ENCODE assay signal across 8 mouse cellular contexts in the genomic region with DNA sequence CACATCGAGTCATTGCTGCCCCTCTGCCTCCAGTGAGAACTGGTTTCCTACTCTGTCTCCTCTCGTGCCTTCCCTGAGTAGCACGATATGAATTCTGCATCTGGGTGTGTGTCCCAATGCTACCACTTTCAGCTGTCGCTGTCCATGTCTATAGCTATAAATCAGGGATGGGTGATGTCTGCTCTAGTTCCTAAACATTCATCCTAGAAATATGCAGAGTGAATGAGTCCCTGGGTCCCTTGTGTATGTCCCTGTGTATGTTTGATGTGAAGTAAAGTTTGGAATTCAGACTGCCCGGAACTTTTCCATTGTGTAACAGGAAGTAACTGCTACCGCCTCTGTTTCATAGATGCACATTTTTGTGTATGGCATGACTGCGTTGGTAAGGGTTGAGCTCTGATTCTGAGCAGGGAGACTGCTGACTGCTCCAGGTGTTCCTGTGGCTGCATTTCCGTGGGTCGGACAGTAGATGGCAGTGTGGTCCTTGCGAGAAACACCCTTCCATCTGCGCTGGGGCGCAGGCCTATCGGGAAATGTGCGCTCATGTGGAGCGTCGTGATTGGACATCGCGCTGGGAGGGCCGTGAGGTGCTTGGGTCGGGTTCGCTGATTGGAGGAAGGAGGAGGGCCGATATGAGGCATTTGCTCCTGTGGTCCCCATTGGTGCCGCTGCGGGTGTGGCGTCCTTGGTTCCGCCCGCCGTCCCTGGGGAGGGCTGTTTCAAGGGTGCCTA. TPM values are rescaled to one million over a fixed set of nuclear protein-coding genes. Genes with fewer than 3 reads are reported as not detected.
DNase-seq lines count a peak whose midpoint lies in the region; ATAC-seq lines count a peak whose summit lies in the region.

No protein-coding gene starts in this region.

- peak; percentile 100 for ATAC-seq in megakaryocyte progenitor cell, adult 5-6 weeks (replicated peaks; ENCODE audit: poor library complexity)

- DNase-seq in adipocyte (ENCODE audit: low spot score), result peak; percentile 98
- DNase-seq in embryo, embryonic 10 days (ENCODE audit: low spot score), result peak; percentile 99
- peak; percentile 87 for DNase-seq in gastrocnemius, postnatal 10 days
- DNase-seq in induced T-regulatory cell, adult 2 months (ENCODE audit: low read depth), result peak; percentile 97
- DNase-seq in left cerebral cortex, adult 9 months (ENCODE audit: low spot score in 2 of 2), result peak; percentile 95 to 98
- peak; percentile 92 for DNase-seq in right cerebral cortex, postnatal 14 days
- DNase-seq in urinary bladder, postnatal 36 days (ENCODE audit: low spot score in 2 of 2), result peak; percentile 85 to 94

RNA-seq across cellular contexts. Expression of a gene that starts 8.3 kb away (rescaled TPM):
- total RNA-seq in gastrocnemius, postnatal 10 days (2021), result 10 to 100 TPM; 27.5 to 28.4 TPM
- total RNA-seq in megakaryocyte progenitor cell, adult 5-6 weeks (2015), result 20.1 and 22.1 TPM in 2 replicates
- 28.6 and 30.7 TPM in 2 replicates for total RNA-seq in megakaryocyte progenitor cell, adult 5-6 weeks (2017)

RNA-seq across cellular contexts. Expression of a gene that starts 8.4 kb away (rescaled TPM):
- total RNA-seq in gastrocnemius, postnatal 10 days (2021), result 10 to 100 TPM; 23.4 to 24.1 TPM
- total RNA-seq in megakaryocyte progenitor cell, adult 5-6 weeks (2015), result 43.6 and 48.4 TPM in 2 replicates
- 64.4 and 73.5 TPM in 2 replicates for total RNA-seq in megakaryocyte progenitor cell, adult 5-6 weeks (2017)

Comparison
In these comparisons a context has a peak if more than half of its experiments do, and no peak if none do; other contexts are left out.
1. Peak in every context shown above with its lines: DNase-seq and ATAC-seq.